Mouse (Mus musculus): ENCODE data around the gene Vwa2. TPM values are rescaled to one million over a fixed set of nuclear protein-coding genes. Genes with fewer than 3 reads are reported as not detected.

Vwa2 gene
- polyA plus RNA-seq (2017; shearing (Covaris generic)), result under 1 TPM in 1 of 2 experiments, not detected in 1; 0.24 TPM

DNA sequence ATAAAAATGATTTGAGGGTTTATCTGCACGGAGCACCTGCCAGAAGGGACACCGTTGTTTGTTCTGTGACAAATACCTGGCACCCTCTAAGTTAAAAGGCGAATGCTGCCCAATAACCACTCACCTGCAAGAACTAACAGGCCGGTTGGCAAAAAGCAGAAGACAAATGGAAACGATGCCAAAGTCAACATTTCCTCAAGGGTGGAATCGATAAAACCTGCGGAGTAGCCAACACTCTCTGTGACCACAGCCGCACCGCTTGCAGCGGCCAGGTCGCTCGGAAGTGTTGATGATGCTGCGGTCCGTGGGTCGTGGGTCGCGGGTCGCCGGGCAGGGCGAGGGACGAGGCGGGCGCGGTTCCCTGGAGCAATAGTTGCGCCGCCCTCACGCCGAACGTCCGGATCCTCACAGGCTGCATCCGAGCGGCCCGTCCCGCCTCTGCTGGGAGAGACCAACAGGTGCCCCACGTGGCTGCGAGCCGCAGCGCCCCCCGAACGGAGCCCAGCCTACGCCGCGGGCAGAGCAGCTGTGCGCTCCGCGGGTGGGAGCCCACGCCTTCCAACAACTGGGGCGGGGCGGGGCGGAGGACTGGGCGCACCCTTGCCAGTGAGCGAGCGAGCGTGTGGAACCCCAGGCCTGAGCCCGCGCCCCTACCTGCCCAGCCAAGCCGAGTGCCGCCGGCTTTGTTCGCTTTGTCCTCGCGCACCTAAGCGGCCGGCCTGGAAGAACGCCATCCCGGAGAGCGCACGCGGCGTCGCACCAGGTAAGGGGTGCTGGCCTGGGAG, at the start of gene Vwa2:
Gene Vwa2 (plus strand): TSS at position 434 of the 785 bp plus-strand sequence.

GRCm38 (mm10) chr19:56826047-56826631, 47.9 kb upstream of the Vwa2 start, which contains the start of gene Tdrd1:
Tdrd1 (plus strand) TSS chr19:56826209.

Other genes starting within 250 kb of the Vwa2 start
- 1 to 10 TPM in 1 of 2 experiments, under 1 TPM in 1; 0.69 to 1.0 TPM for gene Adrb1, start 152.1 kb upstream of the Vwa2 start, polyA plus RNA-seq (2017; shearing (Covaris generic))
- 10 to 100 TPM; 13.6 to 19.2 TPM for gene Ccdc186, start 52.1 kb upstream of the Vwa2 start, polyA plus RNA-seq (2017; shearing (Covaris generic))
- gene Tdrd1, start 48.0 kb upstream of the Vwa2 start, polyA plus RNA-seq (2017; shearing (Covaris generic)), result under 1 TPM in 1 of 2 experiments, not detected in 1; 0.05 TPM
- gene Afap1l2, start 134.0 kb downstream of the Vwa2 start, polyA plus RNA-seq (2017; shearing (Covaris generic)), result 1 to 10 TPM; 1.2 to 2.8 TPM

All from inflammation-experienced regulatory T-cells (primary cell).